Mouse (Mus musculus): Measurements from ENCODE around the gene Dysf.
"Not testable (repeated sequence)": the region's sequence is repeated elsewhere in the genome, so short reads cannot be mapped to it uniquely, and the experiment has no call there.

The Dysf gene

DNA sequence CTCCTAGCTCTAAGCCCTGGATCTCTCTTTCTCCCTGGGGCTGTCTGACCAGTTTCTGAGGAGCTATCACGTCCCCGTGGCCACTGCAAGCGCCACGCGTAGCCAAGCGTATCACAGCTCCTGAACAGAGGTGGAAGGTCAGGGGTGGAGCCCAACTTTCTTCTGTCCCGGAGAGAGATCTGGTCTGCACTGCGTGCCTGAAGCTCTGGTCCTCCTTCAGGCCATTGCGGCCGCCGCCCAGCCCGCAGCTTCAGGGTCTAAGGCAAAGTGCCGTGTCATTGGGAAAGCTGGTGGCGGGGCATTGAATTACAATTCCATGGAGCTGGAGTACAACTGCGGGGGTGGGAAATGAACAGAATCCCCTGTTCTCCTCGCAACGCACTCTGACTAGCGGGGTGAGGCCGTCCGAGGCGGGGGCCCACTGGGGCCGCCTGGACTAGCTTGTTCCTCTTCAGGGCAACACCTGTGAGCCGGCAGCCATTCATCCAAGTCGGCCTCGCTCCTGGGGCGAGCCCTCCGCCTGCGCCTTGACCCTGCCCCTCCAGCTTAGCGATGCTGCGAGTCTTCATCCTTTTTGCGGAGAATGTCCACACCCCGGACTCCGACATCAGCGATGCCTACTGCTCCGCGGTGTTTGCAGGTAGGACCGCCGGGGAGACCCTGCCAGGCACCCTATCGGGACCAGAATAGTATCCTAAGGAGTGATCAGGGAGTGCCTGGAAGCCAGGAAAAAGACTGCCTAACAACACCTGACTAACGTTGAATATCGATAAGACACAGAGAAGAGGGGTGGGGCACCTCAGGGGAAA lies at the start of gene Dysf:
Dysf (plus strand) TSS at position 228 of the 809 bp plus-strand sequence.
- peak; percentile 34; the same call in 1 of the 2 replicates for ATAC-seq (ENCODE audit: low TSS enrichment)

DNA sequence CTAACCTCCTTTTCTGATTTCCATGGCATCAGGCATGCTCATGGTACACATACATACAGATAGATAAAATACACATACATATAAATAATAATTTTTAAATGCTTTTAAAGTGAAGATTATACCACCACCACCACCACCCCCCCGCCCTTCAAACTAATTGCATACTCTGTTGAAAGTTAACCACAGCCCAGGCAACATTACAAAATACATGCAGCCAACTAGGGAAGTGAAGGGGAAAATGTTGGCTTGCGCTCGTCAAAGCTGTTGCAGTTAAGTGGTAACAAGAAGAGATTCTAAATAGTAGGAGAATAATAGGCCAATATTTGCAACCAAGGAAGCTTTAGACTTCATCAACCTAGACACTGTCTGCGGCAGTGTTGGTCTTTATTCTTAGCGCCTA lies 20.7 kb upstream of the Dysf start:
- no peak for ATAC-seq (ENCODE audit: low TSS enrichment)

DNA sequence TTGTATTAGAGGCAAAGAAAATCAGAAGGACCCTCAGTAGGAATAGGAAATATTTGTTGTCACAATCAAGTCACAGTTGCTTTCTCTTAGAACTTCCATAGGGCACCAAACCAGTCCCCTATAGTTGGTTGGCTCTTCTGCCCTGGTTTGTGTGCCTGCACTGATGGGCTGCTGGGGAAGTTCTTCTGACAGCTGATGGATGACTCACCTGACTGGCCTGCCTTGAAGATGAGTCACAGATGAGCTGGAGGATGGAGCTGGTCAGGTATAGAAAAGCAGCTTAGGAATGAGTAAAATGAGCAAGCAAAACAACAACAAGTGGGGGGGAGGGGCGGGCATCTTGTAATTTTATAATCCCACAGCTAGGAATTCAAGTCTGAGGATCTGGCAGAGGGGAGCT lies 5.7 kb upstream of the Dysf start:
- ATAC-seq (ENCODE audit: low TSS enrichment): no peak

DNA sequence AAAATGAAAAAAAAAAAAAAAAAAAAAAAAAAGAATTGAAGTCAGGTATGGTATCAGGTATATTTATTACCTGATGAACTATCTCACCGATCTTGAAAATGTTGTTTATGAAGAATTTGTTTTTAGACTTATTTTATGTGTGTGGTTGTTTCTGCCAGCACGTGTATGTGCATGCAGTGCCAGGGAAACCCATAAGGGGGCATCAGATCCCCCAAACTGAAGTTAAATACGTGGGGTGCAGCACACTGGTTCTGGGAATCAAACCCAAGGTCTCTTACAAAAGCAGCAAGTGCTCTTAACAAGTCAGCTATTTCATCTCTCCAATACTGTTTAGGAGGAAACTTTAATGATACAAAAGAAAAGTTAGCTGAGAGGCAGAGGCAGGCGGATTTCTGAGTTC lies 4.1 kb upstream of the Dysf start:
- no peak for ATAC-seq (ENCODE audit: low TSS enrichment)

DNA sequence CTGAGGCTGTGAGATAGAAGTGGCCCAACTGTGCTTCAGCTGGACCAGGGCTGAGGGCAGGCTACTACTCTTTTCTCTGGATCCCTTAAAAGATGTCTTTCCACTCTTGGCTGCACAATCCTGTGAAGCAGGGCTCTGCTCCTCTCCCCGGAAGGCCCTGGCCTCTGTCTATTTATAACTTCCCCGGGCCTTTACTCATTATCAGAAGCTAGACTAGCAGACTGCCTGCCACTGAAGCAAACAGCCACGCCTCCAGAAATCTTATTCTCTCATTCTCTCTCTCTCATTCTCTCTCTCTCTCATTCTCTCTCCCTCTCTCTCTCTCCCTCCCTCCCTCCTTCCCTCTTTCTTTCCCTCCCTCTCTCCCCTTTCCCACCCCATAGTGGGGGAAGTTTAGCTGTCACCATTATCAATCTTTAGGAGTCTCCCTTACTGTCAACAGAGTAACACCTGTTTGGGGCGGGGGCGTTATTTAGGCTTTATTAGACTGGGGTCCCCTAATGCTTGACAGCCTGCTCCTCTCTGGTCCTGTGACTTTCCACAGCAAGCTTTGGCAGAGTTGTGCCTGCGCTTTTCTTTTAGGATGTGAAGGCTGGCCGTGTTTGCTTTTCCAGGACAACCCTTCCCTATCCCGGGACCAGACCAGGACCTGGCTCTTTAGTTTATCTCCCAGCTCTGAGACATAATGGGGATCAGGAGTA lies 932 bp downstream of the Dysf start:
- ATAC-seq (ENCODE audit: low TSS enrichment): no peak

DNA sequence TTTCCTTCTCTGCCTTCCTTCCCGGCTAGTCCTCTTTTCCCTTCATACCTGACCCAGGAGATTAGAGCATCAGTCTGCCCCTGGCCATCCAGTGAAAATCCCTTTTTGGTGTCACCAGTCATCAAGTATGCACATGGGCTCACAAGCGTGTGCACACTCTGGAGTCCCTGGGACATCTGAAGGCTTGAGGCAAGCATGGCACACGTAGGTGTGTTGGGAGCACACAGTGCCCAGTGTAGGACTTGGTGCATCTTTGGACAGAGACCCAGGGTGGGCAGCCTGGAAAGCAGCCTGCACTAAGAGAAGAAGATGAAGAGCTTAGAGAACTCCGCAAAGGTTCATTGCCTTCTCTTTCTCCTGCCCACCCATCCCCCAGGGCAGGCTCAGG lies 1.5 kb downstream of the Dysf start:
- no peak for ATAC-seq (ENCODE audit: low TSS enrichment)

DNA sequence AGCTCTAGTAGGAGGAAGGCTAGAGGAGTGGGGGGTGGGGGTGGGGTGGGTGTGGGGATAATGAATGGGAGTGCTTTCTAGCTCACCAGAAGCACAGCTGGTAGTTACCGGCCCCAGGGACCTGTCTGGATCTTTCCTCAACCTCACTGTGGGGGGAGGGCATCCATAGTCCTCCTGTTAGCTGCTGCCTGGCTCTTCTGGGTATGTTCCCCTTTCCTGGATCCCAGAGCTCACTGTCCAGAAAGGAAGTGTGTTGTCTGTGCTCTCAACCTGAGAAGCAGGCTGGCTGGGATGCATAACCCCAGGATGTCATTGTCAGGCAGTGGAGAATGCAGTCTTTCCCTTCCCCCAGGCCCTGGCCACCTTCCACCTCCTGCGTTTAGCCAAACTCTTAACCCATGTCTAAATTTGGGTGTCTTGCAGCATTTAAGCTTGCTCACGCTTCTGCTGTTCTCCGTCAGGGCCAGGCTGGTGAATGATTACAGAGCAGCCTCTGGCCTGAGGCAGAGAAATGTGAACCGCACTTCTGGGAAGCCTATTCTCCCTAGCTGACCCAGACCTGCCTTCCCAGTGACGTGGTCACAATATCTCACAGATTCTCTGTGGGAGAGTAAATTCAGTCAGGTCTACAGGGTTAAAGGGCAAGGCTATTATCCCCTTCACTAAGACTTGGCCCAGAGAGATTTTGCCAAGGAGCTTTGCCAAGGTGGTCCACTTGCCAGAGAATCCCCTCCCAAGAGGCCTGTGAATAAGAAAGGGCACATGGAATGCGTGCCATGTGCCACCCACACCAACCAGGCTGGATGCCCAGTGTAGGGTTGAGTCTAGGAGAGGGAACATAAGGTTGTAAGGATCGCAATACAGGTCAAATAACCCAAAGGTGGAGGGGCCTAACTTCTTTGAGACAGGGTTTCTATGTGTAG lies 2.2 kb downstream of the Dysf start:
- no peak for ATAC-seq (ENCODE audit: low TSS enrichment)

DNA sequence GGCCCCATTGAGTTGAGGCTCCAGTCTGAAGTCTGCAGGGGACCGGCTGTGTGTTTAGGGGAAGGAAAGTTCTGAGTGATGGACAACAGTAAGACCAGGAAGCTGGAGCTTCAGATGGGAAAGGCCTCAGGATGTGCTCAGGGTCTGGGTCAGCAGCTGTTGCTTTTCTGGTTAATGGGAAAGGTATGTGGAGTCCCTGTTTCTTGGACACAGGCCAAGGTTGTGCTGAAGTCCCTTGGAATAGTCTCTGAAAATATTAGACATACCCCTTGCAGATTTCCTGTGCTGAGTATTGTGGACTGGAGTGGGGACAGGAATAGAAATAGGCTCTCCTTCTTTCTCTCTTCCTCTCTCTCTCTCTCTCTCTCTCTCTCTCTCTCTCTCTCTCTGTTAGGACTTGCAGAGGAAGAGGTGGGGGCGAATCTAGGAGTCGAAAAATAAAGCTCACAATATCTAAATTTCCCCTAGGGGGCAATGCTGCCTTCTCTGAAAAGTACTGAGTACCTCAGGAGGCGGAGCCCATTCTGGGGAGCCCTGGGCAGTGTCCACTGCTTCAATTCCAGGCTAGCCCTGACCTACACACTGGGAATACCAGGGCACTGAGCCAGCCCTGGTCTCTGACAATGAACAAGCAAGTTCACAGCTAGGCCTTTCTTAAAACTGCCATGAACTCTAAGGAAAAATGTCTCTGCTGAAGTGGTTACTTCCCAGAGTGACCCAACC lies 6.7 kb downstream of the Dysf start:
- peak; percentile 83 for ATAC-seq (ENCODE audit: low TSS enrichment)

DNA sequence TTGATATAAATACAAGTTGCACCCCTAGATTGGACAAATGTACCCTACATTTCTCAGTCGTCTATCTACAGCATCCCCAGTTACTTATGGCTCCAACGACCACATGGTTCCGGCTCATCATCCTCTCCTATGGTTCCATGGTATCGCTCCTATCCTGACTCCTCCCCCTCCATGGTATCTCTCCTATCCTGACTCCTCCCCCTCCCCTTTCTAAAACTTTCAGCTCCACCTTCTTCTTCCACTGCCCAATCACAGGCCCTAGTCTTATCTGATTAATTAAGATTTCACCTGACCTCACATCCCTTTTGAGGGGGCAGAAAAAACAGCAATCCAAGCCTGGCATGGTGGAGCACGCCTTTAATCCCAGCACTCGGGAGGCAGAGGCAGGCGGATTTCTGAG lies 8.5 kb downstream of the Dysf start:
- ATAC-seq (ENCODE audit: low TSS enrichment): no peak

DNA sequence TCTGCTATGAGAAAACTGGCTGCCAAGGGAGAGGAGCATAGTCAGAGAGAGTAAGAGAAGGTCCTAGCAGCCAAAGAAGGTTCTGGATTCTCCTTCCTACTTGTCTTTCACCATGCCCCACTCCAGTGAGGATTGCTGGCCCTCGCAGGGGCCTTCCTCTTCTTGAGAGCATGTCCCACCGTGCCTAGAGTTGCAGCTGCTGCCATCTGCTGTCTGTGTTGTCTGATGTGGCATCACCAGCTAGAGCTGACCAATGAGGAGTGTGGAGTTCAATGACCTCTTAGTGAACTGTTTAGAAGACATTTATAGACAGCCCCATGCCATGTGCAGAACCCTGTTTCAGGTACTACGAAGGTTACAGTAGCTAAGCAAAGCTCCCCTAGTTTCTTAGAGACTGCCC lies 9.0 kb downstream of the Dysf start:
- ATAC-seq (ENCODE audit: low TSS enrichment): no peak

DNA sequence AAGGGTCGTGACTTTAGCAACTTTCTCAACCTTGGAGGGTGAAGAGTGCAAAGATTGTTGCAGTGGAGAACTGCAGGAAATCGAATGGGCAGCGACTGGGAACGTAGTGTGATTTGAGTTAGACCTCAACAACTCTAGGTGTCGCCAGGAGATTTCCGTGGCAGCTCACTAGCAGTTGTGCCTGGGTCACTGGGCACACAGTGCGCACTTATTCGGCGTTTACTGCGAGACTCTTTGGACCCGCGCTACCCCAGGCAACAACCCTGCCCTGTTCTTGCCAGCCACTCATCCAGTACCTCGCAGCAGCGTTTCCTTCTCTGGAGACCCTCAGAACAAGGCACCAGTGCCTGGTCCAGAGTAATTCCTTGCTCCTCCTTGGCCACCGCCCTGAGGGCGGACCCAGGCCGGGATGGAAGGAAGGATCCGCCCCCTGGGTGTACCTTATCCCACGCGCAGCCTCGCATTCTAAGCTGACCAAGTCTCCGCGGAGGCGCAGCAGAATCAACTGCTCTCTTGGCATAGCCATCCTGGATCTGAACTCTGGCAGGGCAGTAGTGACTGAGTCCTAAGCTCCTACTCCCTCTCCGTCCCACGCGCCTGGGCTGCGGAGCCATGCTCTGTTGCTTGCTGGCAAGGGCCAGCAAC lies 10.6 kb downstream of the Dysf start:
- ATAC-seq (ENCODE audit: low TSS enrichment): peak; percentile 83

DNA sequence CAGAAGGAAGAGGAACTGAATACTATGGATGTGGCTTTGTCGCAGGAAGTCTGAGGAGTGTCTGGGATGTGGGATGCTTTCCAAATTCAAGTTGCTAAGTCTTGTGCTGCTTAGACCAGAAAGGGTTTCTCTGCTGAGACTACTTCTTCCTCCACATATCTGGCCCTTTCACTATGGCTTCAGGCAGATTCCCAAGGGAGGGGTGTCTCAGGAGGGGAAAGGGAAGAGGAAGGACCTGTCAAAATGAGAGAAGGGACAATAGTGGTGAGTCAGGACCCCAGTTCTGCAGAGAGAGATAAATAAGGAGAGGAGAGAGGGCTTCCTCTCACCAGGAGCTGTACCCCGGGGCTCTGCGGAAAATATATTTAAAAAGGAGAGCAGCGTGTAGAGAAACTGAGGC lies 11.6 kb downstream of the Dysf start:
- ATAC-seq (ENCODE audit: low TSS enrichment): no peak

DNA sequence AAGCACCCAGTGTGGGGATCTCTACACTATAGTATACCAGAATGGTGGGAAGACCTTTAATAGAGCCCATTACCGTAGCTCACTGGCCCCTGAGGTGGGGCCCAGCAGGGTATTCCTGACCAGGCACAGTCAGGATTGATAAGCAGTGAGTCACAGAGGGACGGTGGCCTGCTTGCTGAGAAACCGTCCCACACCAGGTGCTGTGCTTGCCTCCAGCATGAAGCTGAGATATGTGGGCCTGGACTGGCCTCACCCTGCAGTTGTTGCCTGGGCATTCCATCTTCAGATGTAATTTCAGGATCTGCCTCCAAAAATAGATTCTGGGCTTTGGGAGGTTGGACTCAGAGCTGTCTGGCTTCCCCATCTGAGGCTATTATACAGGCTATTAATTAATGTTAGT lies 13.6 kb downstream of the Dysf start:
- ATAC-seq (ENCODE audit: low TSS enrichment): no peak

DNA sequence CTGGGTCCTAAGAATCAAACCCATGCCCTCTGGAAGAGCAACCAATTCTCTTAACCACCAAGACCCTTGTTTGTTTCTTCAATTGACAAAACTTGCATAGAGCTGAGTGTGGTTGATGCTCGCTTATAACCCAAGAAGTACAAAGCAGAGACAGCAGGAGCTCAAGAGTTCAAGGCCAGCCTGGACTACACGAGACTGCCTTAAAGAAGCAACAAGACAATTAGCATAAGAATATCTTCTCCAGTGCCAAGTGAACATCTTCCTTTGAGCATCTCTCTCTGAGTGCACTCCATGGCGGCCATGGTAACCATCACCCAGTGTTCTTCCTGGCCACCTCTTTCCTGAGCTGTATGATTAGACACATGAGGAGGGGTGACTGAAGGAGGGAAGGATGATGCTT lies 17.2 kb downstream of the Dysf start:
- ATAC-seq (ENCODE audit: low TSS enrichment): no peak

DNA sequence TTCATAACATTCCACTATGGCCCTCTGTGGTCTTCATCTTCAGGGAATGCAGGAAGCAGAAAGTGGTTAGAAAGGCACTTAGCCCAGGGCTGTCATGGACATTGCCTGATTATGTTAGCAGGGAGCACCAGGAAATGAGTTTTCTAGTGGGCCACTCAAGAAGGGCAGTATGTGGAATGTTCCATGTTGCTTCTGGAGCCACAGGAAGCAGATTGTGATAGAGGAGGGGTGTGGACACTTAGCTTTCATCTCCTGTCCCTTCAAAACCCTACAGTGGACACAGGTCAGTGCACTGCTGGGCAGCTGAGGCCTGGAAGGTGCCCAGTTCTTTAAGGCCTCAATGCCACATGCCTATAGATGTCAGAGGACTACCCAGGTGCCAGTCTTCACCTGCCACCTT lies 20.4 kb downstream of the Dysf start:
- ATAC-seq (ENCODE audit: low TSS enrichment): no peak

DNA sequence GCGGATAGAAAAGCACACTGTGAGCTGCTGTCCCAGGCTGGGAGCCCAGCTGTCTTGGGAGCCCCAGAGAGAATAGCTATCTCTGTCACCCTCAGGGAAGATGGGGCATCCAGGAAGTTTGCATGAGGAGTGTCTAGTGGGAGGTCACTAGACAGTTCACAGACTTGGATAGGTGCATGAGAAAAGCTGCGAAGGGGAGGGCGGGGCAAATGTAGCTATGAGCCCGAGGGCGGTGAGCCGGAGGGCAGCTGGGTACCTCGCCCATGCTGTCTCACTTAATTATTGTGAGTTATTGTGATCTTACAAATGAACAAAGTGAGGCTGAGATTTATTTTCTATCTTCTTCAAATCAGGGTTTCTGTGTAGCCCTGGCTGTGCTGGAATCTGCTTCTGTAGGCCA lies 21.4 kb downstream of the Dysf start:
- ATAC-seq (ENCODE audit: low TSS enrichment): no peak

DNA sequence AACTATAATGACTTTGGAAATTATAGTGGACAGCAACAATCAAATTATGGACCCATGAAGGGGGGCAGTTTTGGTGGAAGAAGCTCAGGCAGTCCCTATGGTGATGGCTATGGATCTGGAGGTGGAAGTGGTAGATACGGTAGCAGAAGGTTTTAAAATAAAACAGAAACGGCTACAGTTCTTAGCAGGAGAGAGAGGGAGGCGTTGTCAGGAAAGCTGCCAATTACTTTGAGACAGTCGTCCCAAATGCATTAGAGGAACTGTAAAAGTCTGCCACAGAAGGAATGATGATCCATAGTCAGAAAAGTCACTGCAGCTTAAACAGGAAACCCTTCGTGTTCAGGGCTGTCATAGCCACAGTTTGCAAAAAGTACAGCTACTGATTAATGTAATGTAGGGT lies 24.1 kb downstream of the Dysf start:
- not testable (repeated sequence) for ATAC-seq (ENCODE audit: low TSS enrichment)

DNA sequence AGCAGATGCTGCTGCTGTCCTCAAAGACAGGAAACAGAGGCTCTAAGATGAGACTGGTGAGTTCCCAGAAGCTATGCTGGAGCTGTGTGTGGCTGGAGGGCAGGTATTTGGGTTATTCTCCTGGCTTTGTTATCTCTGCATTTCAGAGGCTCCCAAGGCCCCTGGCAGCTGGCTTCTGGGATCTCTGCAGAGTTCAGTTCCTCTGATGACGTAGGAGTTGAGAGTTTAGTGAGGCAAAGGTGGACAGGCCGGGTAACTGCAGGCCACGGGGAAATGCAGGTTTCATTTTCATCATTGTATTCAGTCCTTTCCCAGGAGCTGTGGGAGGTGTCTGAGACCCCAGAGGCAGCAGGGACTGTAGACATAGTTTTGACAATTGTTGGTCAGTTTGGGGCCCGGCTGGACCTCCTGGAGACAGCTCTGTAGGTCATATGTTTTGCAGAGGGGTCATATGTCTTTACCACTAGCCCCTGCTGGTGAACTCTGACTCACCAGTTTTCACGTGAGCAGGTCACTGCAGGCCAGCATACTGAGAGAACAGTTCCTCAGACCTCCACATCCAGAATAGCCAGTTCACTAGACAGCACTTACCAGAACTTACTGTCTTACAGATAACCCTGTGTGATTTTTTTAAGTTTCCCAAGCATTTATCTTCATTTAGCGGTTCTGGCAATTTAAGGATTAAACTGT lies 35.0 kb downstream of the Dysf start:
- no peak for ATAC-seq (ENCODE audit: low TSS enrichment)

DNA sequence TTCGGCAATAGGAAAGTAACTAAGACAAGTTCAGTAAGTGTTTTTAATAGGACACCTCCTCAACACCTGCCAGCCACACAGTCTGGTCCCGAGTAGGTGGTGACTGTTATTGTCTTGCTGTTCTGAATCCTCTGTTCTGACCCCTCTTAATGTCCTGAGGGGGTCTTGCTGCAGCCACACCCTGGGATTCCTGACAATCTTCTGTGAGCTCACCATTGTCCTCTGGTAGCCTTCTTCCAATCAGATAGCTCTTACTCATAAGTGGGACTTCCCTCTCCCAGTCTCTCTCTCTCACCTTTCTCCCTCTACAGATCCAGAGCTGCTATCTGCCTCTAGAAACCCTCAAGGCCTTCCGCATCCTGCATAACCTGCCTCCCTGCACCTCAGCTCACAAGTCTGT lies 36.3 kb downstream of the Dysf start:
- no peak for ATAC-seq (ENCODE audit: low TSS enrichment)

DNA sequence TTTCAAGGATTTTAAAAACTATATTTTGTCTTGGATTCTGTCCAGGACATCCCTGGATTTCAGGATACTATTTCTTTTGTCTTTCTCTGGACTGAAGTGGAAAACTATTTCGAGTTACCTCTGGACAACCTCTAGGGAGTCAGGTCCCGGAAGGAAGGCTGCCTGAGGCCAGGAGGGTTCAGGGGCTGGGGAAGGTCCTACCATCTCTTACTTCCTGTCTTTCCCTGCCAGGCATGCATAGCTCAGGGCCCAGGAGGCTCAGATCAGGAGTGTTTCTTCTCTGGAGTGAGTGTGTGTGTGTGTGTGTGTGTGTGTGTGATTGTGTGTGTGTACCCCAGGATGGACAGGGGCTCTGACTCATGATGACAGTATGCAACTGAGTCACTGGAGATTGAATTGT lies 40.5 kb downstream of the Dysf start:
- no peak for ATAC-seq (ENCODE audit: low TSS enrichment)

DNA sequence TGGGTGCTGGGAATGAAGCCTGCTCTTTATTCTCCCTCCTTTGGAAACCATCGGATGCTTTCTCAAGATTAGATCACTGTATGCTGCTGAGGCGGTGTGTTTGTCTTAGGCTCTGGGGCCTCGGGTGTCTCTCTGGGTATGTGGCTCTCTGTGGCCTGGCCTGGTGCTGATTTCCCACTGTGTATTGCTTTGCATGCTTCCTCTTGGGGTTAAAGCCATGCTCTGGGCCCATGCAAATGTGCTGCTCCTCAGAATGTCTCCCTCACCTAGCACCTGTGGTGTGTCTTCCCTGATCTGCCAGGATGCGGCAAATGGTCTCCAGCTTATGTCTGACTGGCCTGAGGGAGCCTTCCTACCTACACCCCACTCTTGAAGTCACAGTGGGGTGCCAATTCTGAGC lies 41.8 kb downstream of the Dysf start:
- no peak for ATAC-seq (ENCODE audit: low TSS enrichment)
